Mouse (Mus musculus) lung, embryonic 16.5 days (tissue): ENCODE results near the gene Ndrg4. TPM values are rescaled to one million over a fixed set of nuclear protein-coding genes. Genes with fewer than 3 reads are reported as not detected.

Experiments
- ATAC-seq: fragments of 200-750 bp; cut with Nextera tagmentation; 2 replicates; pipeline ENCODE4 v1.8.0; 2017; ENCODE audit warnings: low read depth, mild to moderate bottlenecking, moderate library complexity
- H3K27ac ChIP-seq: fragments of 300-500 bp; sonication (generic); 2 replicates; pipeline ENCODE4 v1.5.1; 2014; ENCODE audit warnings: mild to moderate bottlenecking, control low read depth, low read length
- H3K27me3 ChIP-seq: fragments of 300-500 bp; sonication (generic); 2 replicates; pipeline ENCODE4 v1.6.1; 2014; ENCODE audit warnings: low read depth, low read length, mixed read lengths; ENCODE audit not compliant: control insufficient read depth, insufficient read depth
- H3K36me3 ChIP-seq: fragments of 300-500 bp; sonication (generic); 2 replicates; pipeline ENCODE4 v1.6.1; 2014; ENCODE audit warnings: low read length; ENCODE audit not compliant: control insufficient read depth, insufficient read depth
- H3K4me1 ChIP-seq: fragments of 300-500 bp; sonication (generic); replicated peaks from 2 replicates; pipeline ENCODE4 v1.6.1; 2014; ENCODE audit warnings: low read length, mixed read lengths; ENCODE audit not compliant: control insufficient read depth, insufficient read depth
- H3K4me2 ChIP-seq: fragments of 300-500 bp; sonication (generic); 2 replicates; pipeline ENCODE4 v1.6.1; 2014; ENCODE audit warnings: low read depth, low read length, control low read depth
- H3K4me3 ChIP-seq: fragments of 300-500 bp; sonication (generic); 2 replicates; pipeline ENCODE4 v1.5.1; 2014; ENCODE audit warnings: mild to moderate bottlenecking, low read length, control low read depth
- H3K9ac ChIP-seq: fragments of 300-500 bp; sonication (generic); 2 replicates; pipeline ENCODE4 v1.6.1; 2014; ENCODE audit warnings: low read length, control low read depth
- H3K9me3 ChIP-seq: fragments of 300-500 bp; sonication (generic); 2 replicates; pipeline ENCODE4 v1.6.1; 2016; ENCODE audit warnings: low read length; ENCODE audit not compliant: control insufficient read depth
- WGBS: fragments of 180-500 bp; shearing (Covaris S2); extraction: QIAGEN DNeasy Blood & Tissue Kit; methylation state at CpG from one replicate; pipeline ENCODE4 v1.1.7; 2014; 5-methylcytosine and 5-hydroxymethylcytosine counted together
- polyA plus RNA-seq: library from polyadenylated mRNA; unstranded; fragments of >200 nt; fragmentation: Nextera tagmentation; extraction: Ambion mirVana; gene quantifications from 2 replicates; pipeline ENCODE4 v1.2.1, GENCODE M21; 2015

Gene Ndrg4
- 19.8 and 21.1 TPM in 2 replicates for polyA plus RNA-seq

- no peak for ATAC-seq
- H3K27me3 ChIP-seq, result peaks cover 53% of the 10 kb centered on the region
- H3K4me1 ChIP-seq, result peaks cover 11% of the 10 kb centered on the region
- 34% methylated on average over 9 of the region's 9 CpGs for WGBS
- H3K27ac ChIP-seq, result no peak within 1 kb of the TSS
- H3K4me2 ChIP-seq, result peak within 1 kb of the TSS; percentile 99
- H3K9me3 ChIP-seq, result no peaks in the 10 kb centered on the region
- peak within 1 kb of the TSS; percentile 62 for H3K4me3 ChIP-seq
- no peaks in the 10 kb centered on the region for H3K36me3 ChIP-seq
- peak within 1 kb of the TSS; percentile 56 for H3K9ac ChIP-seq
Observed at GRCm38 (mm10) chr8:95676631-95677030, at the start of gene Ndrg4. Gene Ndrg4 (plus strand): TSS chr8:95676980.

GRCm38 (mm10) chr8:95632840-95633239 lies 43.9 kb upstream of the Ndrg4 start:
- H3K27me3 ChIP-seq, result no peaks in the 10 kb centered on the region
- peak overlapping the region; percentile 81 for H3K4me2 ChIP-seq
- peaks cover 2% of the 10 kb centered on the region; the same call in 1 of the 2 replicates for H3K36me3 ChIP-seq
- H3K27ac ChIP-seq, result no peak overlapping the region
- no peak overlapping the region for H3K9ac ChIP-seq
- ATAC-seq, result no peak
- 81% methylated on average over 6 of the region's 6 CpGs for WGBS
- H3K4me1 ChIP-seq, result peaks cover 3% of the 10 kb centered on the region; the same call in 1 of the 2 replicates
- no peaks in the 10 kb centered on the region for H3K9me3 ChIP-seq
- H3K4me3 ChIP-seq, result peak overlapping the region; percentile 88

- under 1% methylated on average over 50 of the region's 52 CpGs for WGBS
- peak within 1 kb of the TSS; percentile 81 for H3K4me2 ChIP-seq
- peak within 1 kb of the TSS; percentile 80 for H3K9ac ChIP-seq
- H3K36me3 ChIP-seq, result peaks cover 5% of the 10 kb centered on the region
- peak within 1 kb of the TSS; percentile 36 for H3K27ac ChIP-seq
- peaks cover 3% of the 10 kb centered on the region; the same call in 1 of the 2 replicates for H3K4me1 ChIP-seq
- H3K27me3 ChIP-seq, result no peaks in the 10 kb centered on the region
- H3K4me3 ChIP-seq, result peak within 1 kb of the TSS; percentile 88
- no peaks in the 10 kb centered on the region for H3K9me3 ChIP-seq
- peak; percentile 95 for ATAC-seq
Observed at GRCm38 (mm10) chr8:95633262-95634062, 43.3 kb upstream of the Ndrg4 start, which contains the start of gene Gins3. Gene Gins3 (plus strand): TSS chr8:95633453.

GRCm38 (mm10) chr8:95634063-95634340 lies 42.8 kb upstream of the Ndrg4 start:
- peaks cover 8% of the 10 kb centered on the region for H3K36me3 ChIP-seq
- H3K27me3 ChIP-seq, result no peaks in the 10 kb centered on the region
- H3K4me2 ChIP-seq, result peak overlapping the region; percentile 81
- no peak overlapping the region for H3K27ac ChIP-seq
- WGBS, result 2% methylated on average over 6 of the region's 6 CpGs
- H3K9me3 ChIP-seq, result no peaks in the 10 kb centered on the region
- ATAC-seq, result no peak
- peak overlapping the region; percentile 80 for H3K9ac ChIP-seq
- H3K4me3 ChIP-seq, result peak overlapping the region; percentile 88
- peaks cover 3% of the 10 kb centered on the region; the same call in 1 of the 2 replicates for H3K4me1 ChIP-seq

GRCm38 (mm10) chr8:95644942-95645341 lies 31.8 kb upstream of the Ndrg4 start:
- ATAC-seq, result peak; percentile 57; the same call in 1 of the 2 replicates
- WGBS, result 57% methylated on average over 2 of the region's 2 CpGs

GRCm38 (mm10) chr8:95648251-95648650 lies 28.5 kb upstream of the Ndrg4 start:
- H3K27me3 ChIP-seq, result no peaks in the 10 kb centered on the region
- H3K36me3 ChIP-seq, result peaks cover 6% of the 10 kb centered on the region; the same call in 1 of the 2 replicates
- H3K27ac ChIP-seq, result no peak overlapping the region
- no peak overlapping the region for H3K4me3 ChIP-seq
- H3K9me3 ChIP-seq, result no peaks in the 10 kb centered on the region
- ATAC-seq, result no peak
- WGBS, result 77% methylated on average over 3 of the region's 3 CpGs
- no peak overlapping the region for H3K9ac ChIP-seq
- H3K4me1 ChIP-seq, result no peaks in the 10 kb centered on the region
- no peak overlapping the region for H3K4me2 ChIP-seq

More at GRCm38 (mm10) chr8:95644942-95645341, 31.8 kb upstream of the Ndrg4 start:
- H3K4me1 ChIP-seq, result no peaks in the 10 kb centered on the region
- H3K27me3 ChIP-seq, result no peaks in the 10 kb centered on the region
- H3K27ac ChIP-seq, result no peak overlapping the region
- no peaks in the 10 kb centered on the region for H3K9me3 ChIP-seq
- no peak overlapping the region for H3K4me2 ChIP-seq
- no peak overlapping the region for H3K9ac ChIP-seq
- no peak overlapping the region for H3K4me3 ChIP-seq
- H3K36me3 ChIP-seq, result peaks cover 10% of the 10 kb centered on the region

GRCm38 (mm10) chr8:95653351-95653750 lies 23.4 kb upstream of the Ndrg4 start:
- Histone ChIP-seq H3K36me3 (no peaks in the 10 kb centered on the region), H3K27me3 (no peaks in the 10 kb centered on the region), H3K9me3 (no peaks in the 10 kb centered on the region), H3K4me2 (no peak overlapping the region), H3K27ac (no peak overlapping the region), H3K4me1 (no peaks in the 10 kb centered on the region), H3K9ac (no peak overlapping the region), H3K4me3 (no peak overlapping the region)
- WGBS, result 53% methylated on average over 5 of the region's 5 CpGs
- ATAC-seq, result no peak

GRCm38 (mm10) chr8:95655831-95656230 lies 20.9 kb upstream of the Ndrg4 start:
- no peaks in the 10 kb centered on the region for H3K27me3 ChIP-seq

GRCm38 (mm10) chr8:95656316-95657002 lies 20.3 kb upstream of the Ndrg4 start:
- ATAC-seq, result no peak
- no peak overlapping the region for H3K4me2 ChIP-seq
- 54% methylated on average over 5 of the region's 5 CpGs for WGBS

More at GRCm38 (mm10) chr8:95655831-95656230, 20.9 kb upstream of the Ndrg4 start:
- no peak overlapping the region for H3K4me2 ChIP-seq
- no peaks in the 10 kb centered on the region for H3K4me1 ChIP-seq
- no peaks in the 10 kb centered on the region for H3K36me3 ChIP-seq
- H3K9me3 ChIP-seq, result no peaks in the 10 kb centered on the region
- ATAC-seq, result no peak
- H3K9ac ChIP-seq, result no peak overlapping the region
- H3K4me3 ChIP-seq, result no peak overlapping the region
- no peak overlapping the region for H3K27ac ChIP-seq
- 47% methylated on average over 7 of the region's 7 CpGs for WGBS

More at GRCm38 (mm10) chr8:95656316-95657002, 20.3 kb upstream of the Ndrg4 start:
- Histone ChIP-seq H3K27me3 (no peaks in the 10 kb centered on the region), H3K27ac (no peak overlapping the region), H3K9me3 (no peaks in the 10 kb centered on the region), H3K36me3 (no peaks in the 10 kb centered on the region), H3K4me1 (no peaks in the 10 kb centered on the region), H3K4me3 (no peak overlapping the region), H3K9ac (no peak overlapping the region)
